Comparison of ENCODE assay signal across 13 mouse cellular contexts in genomic region chr11:103364335-103364734, GRCm38 (mm10). TPM values are rescaled to one million over a fixed set of nuclear protein-coding genes. Genes with fewer than 3 reads are reported as not detected.
DNase-seq lines count a peak whose midpoint lies in the region; ATAC-seq and TF ChIP-seq lines count a peak whose summit lies in the region.
"Had no signal": no experiment of that assay in that cellular context is flagged by ENCODE, and none has a peak within 500 bp of the region (broad histone marks: within the 10 kb centered on the region; RNA-seq: fewer than 3 reads in every experiment).

No protein-coding gene starts in this region.

- 48% methylated on average over 5 of the region's 5 CpGs for WGBS in heart, embryonic 15.5 days
- WGBS in limb, embryonic 13.5 days, result 51% methylated on average over 5 of the region's 5 CpGs
- WGBS in limb, embryonic 10.5 days, result 42% methylated on average over 5 of the region's 5 CpGs
- WGBS in embryonic facial prominence, embryonic 14.5 days, result 36% methylated on average over 5 of the region's 5 CpGs

- H3K4me1 ChIP-seq in heart, embryonic 15.5 days (replicated peaks), result peaks cover 41% of the 10 kb centered on the region
- H3K4me1 ChIP-seq in limb, embryonic 13.5 days, result peaks cover 39% of the 10 kb centered on the region
- peaks cover 42% of the 10 kb centered on the region for H3K4me1 ChIP-seq in limb, embryonic 10.5 days
- peaks cover 32% of the 10 kb centered on the region for H3K4me1 ChIP-seq in bone marrow macrophage, adult 2 months (ENCODE audit: control insufficient read depth, insufficient read depth, low read length)
- H3K4me1 ChIP-seq in embryonic facial prominence, embryonic 14.5 days (ENCODE audit: control insufficient read depth, insufficient read depth, low read length), result peaks cover 21% of the 10 kb centered on the region

- peak overlapping the region; percentile 84 for H3K27ac ChIP-seq in heart, embryonic 15.5 days
- H3K27ac ChIP-seq in limb, embryonic 13.5 days, result no peak overlapping the region
- no peak overlapping the region for H3K27ac ChIP-seq in limb, embryonic 10.5 days
- peak overlapping the region; percentile 32; the same call in 1 of the 2 replicates for H3K27ac ChIP-seq in bone marrow macrophage, adult 2 months (ENCODE audit: insufficient read depth, low read depth, low read length)
- H3K27ac ChIP-seq in embryonic facial prominence, embryonic 14.5 days (replicated peaks; ENCODE audit: low read depth, low read length), result no peak overlapping the region
- H3K27ac ChIP-seq: forebrain, embryonic 12.5 days; neural tube, embryonic 12.5 days had no signal

- peak overlapping the region; percentile 91 for H3K4me2 ChIP-seq in heart, embryonic 15.5 days
- peak overlapping the region; percentile 76; the same call in 1 of the 2 replicates for H3K4me2 ChIP-seq in limb, embryonic 13.5 days (replicated peaks)
- peak overlapping the region; percentile 75; the same call in 1 of the 2 replicates for H3K4me2 ChIP-seq in embryonic facial prominence, embryonic 14.5 days (ENCODE audit: low read depth, low read length)
- H3K4me2 ChIP-seq: forebrain, embryonic 12.5 days had no signal

- peak overlapping the region; percentile 59; the same call in 1 of the 2 replicates for H3K4me3 ChIP-seq in heart, embryonic 15.5 days
- no peak overlapping the region for H3K4me3 ChIP-seq in limb, embryonic 13.5 days
- H3K4me3 ChIP-seq in limb, embryonic 10.5 days, result no peak overlapping the region
- H3K4me3 ChIP-seq in bone marrow macrophage, adult 2 months (ENCODE audit: insufficient read depth, low read length), result no peak overlapping the region; the same call in 1 of the 2 replicates
- H3K4me3 ChIP-seq in embryonic facial prominence, embryonic 14.5 days (ENCODE audit: low read depth, low read length), result no peak overlapping the region
- H3K4me3 ChIP-seq: forebrain, embryonic 12.5 days; neural tube, embryonic 12.5 days had no signal

- no peak overlapping the region for H3K9ac ChIP-seq in heart, embryonic 15.5 days
- H3K9ac ChIP-seq in limb, embryonic 13.5 days, result no peak overlapping the region
- no peak overlapping the region for H3K9ac ChIP-seq in embryonic facial prominence, embryonic 14.5 days (ENCODE audit: low read depth, low read length)
- H3K9ac ChIP-seq: forebrain, embryonic 12.5 days; neural tube, embryonic 12.5 days had no signal

- no peak for TF ChIP-seq POLR2A in bone marrow macrophage, adult 2 months (IDR thresholded peaks at IDR 0.05; ENCODE audit: borderline replicate concordance, low read depth, low read length)

- H3K27me3 ChIP-seq in heart, embryonic 15.5 days, result peaks cover 41% of the 10 kb centered on the region
- H3K27me3 ChIP-seq in limb, embryonic 13.5 days, result peaks cover 69% of the 10 kb centered on the region
- peaks cover 69% of the 10 kb centered on the region for H3K27me3 ChIP-seq in limb, embryonic 10.5 days (ENCODE audit: low read depth, poor library complexity, severe bottlenecking)
- peaks cover 51% of the 10 kb centered on the region for H3K27me3 ChIP-seq in embryonic facial prominence, embryonic 14.5 days (replicated peaks; ENCODE audit: control insufficient read depth, insufficient read depth, low read length)

- no peak for ATAC-seq in heart, embryonic 15.5 days (replicated peaks; ENCODE audit: insufficient number of reproducible peaks, insufficient read depth, low FRiP score, low read depth)
- ATAC-seq in limb, embryonic 13.5 days (ENCODE audit: low FRiP score, low read depth), result no peak
- ATAC-seq in embryonic facial prominence, embryonic 14.5 days (ENCODE audit: low read depth), result no peak

- H3K36me3 ChIP-seq in heart, embryonic 15.5 days, result 0 out of 2 replicates have a peak, but pooled peaks cover 4% of the 10 kb centered on the region
- peaks cover 29% of the 10 kb centered on the region for H3K36me3 ChIP-seq in limb, embryonic 13.5 days
- H3K36me3 ChIP-seq in limb, embryonic 10.5 days, result peaks cover 21% of the 10 kb centered on the region
- H3K36me3 ChIP-seq in embryonic facial prominence, embryonic 14.5 days (ENCODE audit: control insufficient read depth, insufficient read depth, low read length), result peaks cover 18% of the 10 kb centered on the region

- TF ChIP-seq CTCF in bone marrow macrophage, adult 2 months (IDR thresholded peaks at IDR 0.05; ENCODE audit: low read depth, low read length), result no peak

- DNase-seq in heart, adult 9 months (ENCODE audit: low spot score in 2 of 2), result no peak
- DNase-seq in limb, embryonic 10.5 days (ENCODE audit: low spot score), result no peak
- DNase-seq in embryonic facial prominence, embryonic 14.5 days (ENCODE audit: low spot score), result no peak
- DNase-seq in adrenal gland, adult 8-10 months, result no peak
- DNase-seq: cerebellum, adult 9-10 months; kidney, adult 8-10 months; midbrain, embryonic 14.5 days; thymus, postnatal 14 days had no signal

- H3K9me3 ChIP-seq in heart, embryonic 15.5 days (replicated peaks), result no peaks in the 10 kb centered on the region
- no peaks in the 10 kb centered on the region for H3K9me3 ChIP-seq in limb, embryonic 13.5 days
- H3K9me3 ChIP-seq in limb, embryonic 10.5 days (replicated peaks), result no peaks in the 10 kb centered on the region
- no peaks in the 10 kb centered on the region for H3K9me3 ChIP-seq in embryonic facial prominence, embryonic 14.5 days (ENCODE audit: control insufficient read depth, low read length)
- H3K9me3 ChIP-seq: forebrain, embryonic 12.5 days; neural tube, embryonic 12.5 days had no signal

RNA-seq across cellular contexts. Expression of gene Arhgap27, which starts 0.8 kb away (rescaled TPM):
- polyA plus RNA-seq in heart, embryonic 15.5 days (2015; fragmentation: Nextera tagmentation; extraction: Ambion mirVana), result 5.4 and 9.0 TPM in 2 replicates
- 5.1 and 6.8 TPM in 2 replicates for polyA plus RNA-seq in limb, embryonic 13.5 days (2015; fragmentation: Nextera tagmentation; extraction: Ambion mirVana)
- 5.3 and 8.2 TPM in 2 replicates for polyA plus RNA-seq in limb, embryonic 10.5 days (2016; fragmentation: Nextera tagmentation; extraction: Ambion mirVana)
- polyA plus RNA-seq in bone marrow macrophage, adult 2 months (2012; ENCODE audit: insufficient read depth, insufficient read length, missing spikeins), result 23.8 and 24.6 TPM in 2 replicates
- 8.6 and 9.4 TPM in 2 replicates for polyA plus RNA-seq in embryonic facial prominence, embryonic 14.5 days (2014; fragmentation: Nextera tagmentation; extraction: Ambion mirVana)
- total RNA-seq in adrenal gland, adult 8-10 months (2022), result 10 to 100 TPM; 11.9 to 22.2 (median 15.9) TPM

RNA-seq across cellular contexts. Expression of gene Plekhm1, which starts 48.2 kb away (rescaled TPM):
- polyA plus RNA-seq in heart, embryonic 15.5 days (2015; fragmentation: Nextera tagmentation; extraction: Ambion mirVana), result 4.8 and 6.1 TPM in 2 replicates
- polyA plus RNA-seq in limb, embryonic 13.5 days (2015; fragmentation: Nextera tagmentation; extraction: Ambion mirVana), result 7.1 and 8.7 TPM in 2 replicates
- 7.6 and 8.2 TPM in 2 replicates for polyA plus RNA-seq in limb, embryonic 10.5 days (2016; fragmentation: Nextera tagmentation; extraction: Ambion mirVana)
- 65.5 and 75.0 TPM in 2 replicates for polyA plus RNA-seq in bone marrow macrophage, adult 2 months (2012; ENCODE audit: insufficient read depth, insufficient read length, missing spikeins)
- polyA plus RNA-seq in embryonic facial prominence, embryonic 14.5 days (2014; fragmentation: Nextera tagmentation; extraction: Ambion mirVana), result 8.1 and 8.7 TPM in 2 replicates
- total RNA-seq in adrenal gland, adult 8-10 months (2022), result 10 to 100 TPM; 21.9 to 27.6 (median 26.0) TPM

Comparison
In these comparisons a context has a peak if more than half of its experiments do, and no peak if none do; other contexts are left out.
1. H3K27ac ChIP-seq: peak in heart, embryonic 15.5 days (single experiment) and bone marrow macrophage, adult 2 months (single experiment); none in limb, embryonic 13.5 days (single experiment), limb, embryonic 10.5 days (single experiment) and embryonic facial prominence, embryonic 14.5 days (single experiment).
2. Peak in every context shown above with its lines, with median percentiles within 50 percentile points of each other: H3K4me2 ChIP-seq.